Mouse (Mus musculus): ENCODE measurements around the gene Rgs6. TPM values are rescaled to one million over a fixed set of nuclear protein-coding genes. Genes with fewer than 3 reads are reported as not detected.

Rgs6 gene
- polyA plus RNA-seq, 1 experiment from 2014 or later: 0.20 TPM

GRCm38 (mm10) chr12:82830333-82830732 is 242.2 kb downstream of the Rgs6 start:
- no peaks in the 10 kb centered on the region for H3K36me3 ChIP-seq (ENCODE audit: control insufficient read depth, insufficient read depth)

GRCm38 (mm10) chr12:82838544-82838943 is 250.5 kb downstream of the Rgs6 start:
- H3K9me3 ChIP-seq (replicated peaks; ENCODE audit: control insufficient read depth, low read length): 0 out of 2 replicates have a peak, but pooled peaks cover 3% of the 10 kb centered on the region
- WGBS (ENCODE audit: insufficient replicate concordance): 60% methylated on average over 1 of the region's 1 CpGs

More at GRCm38 (mm10) chr12:82830333-82830732, 242.2 kb downstream of the Rgs6 start:
- no peaks in the 10 kb centered on the region for H3K9me3 ChIP-seq (replicated peaks; ENCODE audit: control insufficient read depth, low read length)
- H3K4me3 ChIP-seq (ENCODE audit: low read depth, low read length): no peak overlapping the region
- no peak overlapping the region for H3K9ac ChIP-seq (ENCODE audit: low read depth, low read length)
- no peaks in the 10 kb centered on the region for H3K4me1 ChIP-seq (ENCODE audit: control insufficient read depth, low read depth, low read length)
- WGBS (ENCODE audit: insufficient replicate concordance): 55% methylated on average over 8 of the region's 8 CpGs
- no peaks in the 10 kb centered on the region for H3K27me3 ChIP-seq (ENCODE audit: control insufficient read depth, insufficient read depth, low read depth, low read length)
- no peak overlapping the region for H3K4me2 ChIP-seq (ENCODE audit: low read depth, low read length)
- no peak for ATAC-seq (ENCODE audit: low read depth)
- no peak overlapping the region for H3K27ac ChIP-seq (ENCODE audit: low read length)

GRCm38 (mm10) chr12:82841566-82841965 is 253.5 kb downstream of the Rgs6 start:
- 57% methylated on average over 6 of the region's 6 CpGs for WGBS (ENCODE audit: insufficient replicate concordance)
- ATAC-seq (ENCODE audit: low read depth): no peak

More at GRCm38 (mm10) chr12:82838544-82838943, 250.5 kb downstream of the Rgs6 start:
- Histone ChIP-seq H3K4me3 (ENCODE audit: low read depth, low read length) (no peak overlapping the region), H3K4me1 (ENCODE audit: control insufficient read depth, low read depth, low read length) (no peaks in the 10 kb centered on the region), H3K27me3 (ENCODE audit: control insufficient read depth, insufficient read depth, low read depth, low read length) (no peaks in the 10 kb centered on the region), H3K27ac (ENCODE audit: low read length) (no peak overlapping the region), H3K4me2 (ENCODE audit: low read depth, low read length) (no peak overlapping the region), H3K36me3 (ENCODE audit: control insufficient read depth, insufficient read depth) (no peaks in the 10 kb centered on the region), H3K9ac (ENCODE audit: low read depth, low read length) (no peak overlapping the region)
- ATAC-seq (ENCODE audit: low read depth): no peak

GRCm38 (mm10) chr12:82848304-82848872 is 260.3 kb downstream of the Rgs6 start:
- no peaks in the 10 kb centered on the region for H3K9me3 ChIP-seq (replicated peaks; ENCODE audit: control insufficient read depth, low read length)
- no peaks in the 10 kb centered on the region for H3K36me3 ChIP-seq (ENCODE audit: control insufficient read depth, insufficient read depth)
- H3K27ac ChIP-seq (ENCODE audit: low read length): no peak overlapping the region
- no peaks in the 10 kb centered on the region for H3K4me1 ChIP-seq (ENCODE audit: control insufficient read depth, low read depth, low read length)
- no peak overlapping the region for H3K9ac ChIP-seq (ENCODE audit: low read depth, low read length)
- WGBS (ENCODE audit: insufficient replicate concordance): 60% methylated on average over 3 of the region's 3 CpGs
- no peak overlapping the region for H3K4me2 ChIP-seq (ENCODE audit: low read depth, low read length)
- no peak for ATAC-seq (ENCODE audit: low read depth)
- H3K4me3 ChIP-seq (ENCODE audit: low read depth, low read length): no peak overlapping the region
- H3K27me3 ChIP-seq (ENCODE audit: control insufficient read depth, insufficient read depth, low read depth, low read length): peaks cover 3% of the 10 kb centered on the region; the same call in 1 of the 2 replicates

More at GRCm38 (mm10) chr12:82841566-82841965, 253.5 kb downstream of the Rgs6 start:
- Histone ChIP-seq H3K36me3 (ENCODE audit: control insufficient read depth, insufficient read depth) (no peaks in the 10 kb centered on the region), H3K4me3 (ENCODE audit: low read depth, low read length) (no peak overlapping the region), H3K27me3 (ENCODE audit: control insufficient read depth, insufficient read depth, low read depth, low read length) (no peaks in the 10 kb centered on the region), H3K4me2 (ENCODE audit: low read depth, low read length) (no peak overlapping the region), H3K9ac (ENCODE audit: low read depth, low read length) (no peak overlapping the region), H3K9me3 (replicated peaks; ENCODE audit: control insufficient read depth, low read length) (0 out of 2 replicates have a peak, but pooled peaks cover 3% of the 10 kb centered on the region), H3K4me1 (ENCODE audit: control insufficient read depth, low read depth, low read length) (no peaks in the 10 kb centered on the region), H3K27ac (ENCODE audit: low read length) (no peak overlapping the region)

GRCm38 (mm10) chr12:82854902-82855301 is 266.8 kb downstream of the Rgs6 start:
- Histone ChIP-seq H3K9me3 (replicated peaks; ENCODE audit: control insufficient read depth, low read length) (no peaks in the 10 kb centered on the region), H3K9ac (ENCODE audit: low read depth, low read length) (no peak overlapping the region), H3K27ac (ENCODE audit: low read length) (no peak overlapping the region), H3K27me3 (ENCODE audit: control insufficient read depth, insufficient read depth, low read depth, low read length) (no peaks in the 10 kb centered on the region), H3K4me3 (ENCODE audit: low read depth, low read length) (no peak overlapping the region), H3K36me3 (ENCODE audit: control insufficient read depth, insufficient read depth) (no peaks in the 10 kb centered on the region), H3K4me2 (ENCODE audit: low read depth, low read length) (no peak overlapping the region), H3K4me1 (ENCODE audit: control insufficient read depth, low read depth, low read length) (no peaks in the 10 kb centered on the region)
- no peak for ATAC-seq (ENCODE audit: low read depth)
- 58% methylated on average over 5 of the region's 5 CpGs for WGBS (ENCODE audit: insufficient replicate concordance)

GRCm38 (mm10) chr12:82855333-82856107 is 267.4 kb downstream of the Rgs6 start:
- WGBS (ENCODE audit: insufficient replicate concordance): 43% methylated on average over 4 of the region's 4 CpGs
- no peak overlapping the region for H3K9ac ChIP-seq (ENCODE audit: low read depth, low read length)
- H3K4me3 ChIP-seq (ENCODE audit: low read depth, low read length): no peak overlapping the region
- no peak overlapping the region for H3K27ac ChIP-seq (ENCODE audit: low read length)
- no peaks in the 10 kb centered on the region for H3K27me3 ChIP-seq (ENCODE audit: control insufficient read depth, insufficient read depth, low read depth, low read length)
- no peaks in the 10 kb centered on the region for H3K4me1 ChIP-seq (ENCODE audit: control insufficient read depth, low read depth, low read length)
- H3K9me3 ChIP-seq (replicated peaks; ENCODE audit: control insufficient read depth, low read length): no peaks in the 10 kb centered on the region
- no peak for ATAC-seq (ENCODE audit: low read depth)
- no peak overlapping the region for H3K4me2 ChIP-seq (ENCODE audit: low read depth, low read length)
- no peaks in the 10 kb centered on the region for H3K36me3 ChIP-seq (ENCODE audit: control insufficient read depth, insufficient read depth)

- Histone ChIP-seq H3K4me3 (ENCODE audit: low read depth, low read length) (no peak overlapping the region), H3K4me2 (ENCODE audit: low read depth, low read length) (no peak overlapping the region), H3K27ac (ENCODE audit: low read length) (no peak overlapping the region), H3K36me3 (ENCODE audit: control insufficient read depth, insufficient read depth) (no peaks in the 10 kb centered on the region), H3K9me3 (replicated peaks; ENCODE audit: control insufficient read depth, low read length) (no peaks in the 10 kb centered on the region), H3K9ac (ENCODE audit: low read depth, low read length) (no peak overlapping the region), H3K27me3 (ENCODE audit: control insufficient read depth, insufficient read depth, low read depth, low read length) (no peaks in the 10 kb centered on the region), H3K4me1 (ENCODE audit: control insufficient read depth, low read depth, low read length) (no peaks in the 10 kb centered on the region)
- ATAC-seq (ENCODE audit: low read depth): no peak
- 41% methylated on average over 2 of the region's 2 CpGs for WGBS (ENCODE audit: insufficient replicate concordance)
Observed at GRCm38 (mm10) chr12:82865686-82866085, 277.6 kb downstream of the Rgs6 start.

- Histone ChIP-seq H3K9me3 (replicated peaks; ENCODE audit: control insufficient read depth, low read length) (no peaks in the 10 kb centered on the region), H3K27me3 (ENCODE audit: control insufficient read depth, insufficient read depth, low read depth, low read length) (no peaks in the 10 kb centered on the region), H3K4me3 (ENCODE audit: low read depth, low read length) (no peak overlapping the region), H3K9ac (ENCODE audit: low read depth, low read length) (no peak overlapping the region), H3K36me3 (ENCODE audit: control insufficient read depth, insufficient read depth) (no peaks in the 10 kb centered on the region), H3K4me1 (ENCODE audit: control insufficient read depth, low read depth, low read length) (no peaks in the 10 kb centered on the region), H3K27ac (ENCODE audit: low read length) (no peak overlapping the region), H3K4me2 (ENCODE audit: low read depth, low read length) (no peak overlapping the region)
- no peak for ATAC-seq (ENCODE audit: low read depth)
- 69% methylated on average over 5 of the region's 5 CpGs for WGBS (ENCODE audit: insufficient replicate concordance)
Observed at GRCm38 (mm10) chr12:82880711-82881110, 292.6 kb downstream of the Rgs6 start.

- H3K9ac ChIP-seq (ENCODE audit: low read depth, low read length): no peak overlapping the region
- ATAC-seq (ENCODE audit: low read depth): no peak
Observed at GRCm38 (mm10) chr12:82883079-82883478, 295.0 kb downstream of the Rgs6 start.

More at GRCm38 (mm10) chr12:82883079-82883478, 295.0 kb downstream of the Rgs6 start:
- Histone ChIP-seq H3K36me3 (ENCODE audit: control insufficient read depth, insufficient read depth) (no peaks in the 10 kb centered on the region), H3K27ac (ENCODE audit: low read length) (no peak overlapping the region), H3K4me2 (ENCODE audit: low read depth, low read length) (no peak overlapping the region), H3K27me3 (ENCODE audit: control insufficient read depth, insufficient read depth, low read depth, low read length) (no peaks in the 10 kb centered on the region), H3K4me3 (ENCODE audit: low read depth, low read length) (no peak overlapping the region), H3K4me1 (ENCODE audit: control insufficient read depth, low read depth, low read length) (no peaks in the 10 kb centered on the region), H3K9me3 (replicated peaks; ENCODE audit: control insufficient read depth, low read length) (no peaks in the 10 kb centered on the region)
- 68% methylated on average over 1 of the region's 1 CpGs for WGBS (ENCODE audit: insufficient replicate concordance)
